Comparison of ENCODE assay signal across 33 mouse cellular contexts in the genomic region with DNA sequence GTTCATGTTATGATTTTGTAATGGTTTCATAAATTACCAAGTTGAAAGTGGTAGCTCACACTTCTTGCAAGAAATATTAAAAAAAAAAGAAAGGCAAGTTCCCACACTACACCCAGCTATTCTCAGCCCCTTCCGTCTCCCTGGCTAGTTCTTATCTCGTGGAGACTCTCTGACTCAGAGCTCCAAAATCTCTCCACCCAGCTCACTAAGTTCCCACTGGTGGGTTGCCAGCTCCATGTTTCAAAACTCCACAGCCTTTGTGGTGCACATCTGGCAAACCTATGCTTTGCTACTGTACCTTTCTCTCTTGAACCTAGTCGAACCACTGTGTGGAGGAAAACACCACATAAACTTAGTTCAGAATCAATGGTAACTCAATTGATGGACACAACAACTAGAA. TPM values are rescaled to one million over a fixed set of nuclear protein-coding genes. Genes with fewer than 3 reads are reported as not detected.
DNase-seq lines count a peak whose midpoint lies in the region; ATAC-seq lines count a peak whose summit lies in the region.
"Had no signal": no experiment of that assay in that cellular context is flagged by ENCODE, and none has a peak within 500 bp of the region (broad histone marks: within the 10 kb centered on the region; RNA-seq: fewer than 3 reads in every experiment).

No protein-coding gene starts in this region.

- 0 out of 2 replicates have a peak, but pooled peaks cover 2% of the 10 kb centered on the region for H3K27me3 ChIP-seq in heart, embryonic 11.5 days (ENCODE audit: control insufficient read depth, insufficient read depth, low read length)
- H3K27me3 ChIP-seq: forebrain, embryonic 13.5 days; heart, embryonic 13.5 days; megakaryocyte, embryonic 14.5 days; neural tube, embryonic 12.5 days; Patski had no signal

- H3K4me1 ChIP-seq in heart, embryonic 11.5 days (ENCODE audit: control insufficient read depth, insufficient read depth, low read length), result peaks cover 4% of the 10 kb centered on the region

- no peak overlapping the region for H3K4me3 ChIP-seq in heart, embryonic 11.5 days (ENCODE audit: low read depth, low read length)
- H3K4me3 ChIP-seq: forebrain, embryonic 13.5 days; heart, embryonic 13.5 days; layer of hippocampus, adult 2 months; liver, embryonic 12.5 days; megakaryocyte, embryonic 14.5 days; midbrain, embryonic 12.5 days; myocyte; neural tube, embryonic 12.5 days had no signal

- H3K9me3 ChIP-seq in heart, embryonic 11.5 days (replicated peaks; ENCODE audit: control insufficient read depth, low read length), result no peaks in the 10 kb centered on the region
- H3K9me3 ChIP-seq: forebrain, embryonic 13.5 days; heart, embryonic 13.5 days; liver, embryonic 12.5 days; megakaryocyte, embryonic 14.5 days; midbrain, embryonic 12.5 days; neural tube, embryonic 12.5 days had no signal

- ATAC-seq in heart, embryonic 11.5 days (replicated peaks; ENCODE audit: insufficient number of reproducible peaks, low FRiP score, low TSS enrichment), result no peak
- ATAC-seq: forebrain, embryonic 13.5 days; inflammation-experienced regulatory T-cells, adult 6 months; liver, embryonic 12.5 days; liver, postnatal 0 days; Patski had no signal

- peak; percentile 95 for DNase-seq in heart, adult 11 months
- DNase-seq in lung, postnatal 25 days (ENCODE audit: low spot score), result peak; percentile 13
- no peak for DNase-seq in lung, postnatal 10 days
- DNase-seq in 3T3-L1 (ENCODE audit: low read depth, low spot score), result peak; percentile 15
- DNase-seq in heart, postnatal 14 days, result peak; percentile 42 to 45
- no peak for DNase-seq in thymus, postnatal 0 days (ENCODE audit: low spot score)
- DNase-seq in frontal cortex, postnatal 36 days (ENCODE audit: low spot score in 2 of 2), result no peak
- DNase-seq: adrenal gland, postnatal 14 days; cerebellum, adult 11 months; cerebellum, adult 9-10 months; cerebellum, postnatal 36 days; gastrocnemius, postnatal 25 days; kidney, adult 2 months; kidney, postnatal 36 days; left cerebral cortex, postnatal 4 days; liver, postnatal 0 days; lung, postnatal 14 days; right cerebral cortex, postnatal 4 days; thymus, adult 2 months; thymus, postnatal 4 days had no signal

- no peak overlapping the region for H3K27ac ChIP-seq in heart, embryonic 11.5 days (ENCODE audit: low read depth, low read length)
- H3K27ac ChIP-seq: forebrain, embryonic 13.5 days; heart, embryonic 13.5 days; hindbrain, embryonic 14.5 days; layer of hippocampus, adult 2 months; liver, embryonic 12.5 days; midbrain, embryonic 12.5 days; neural tube, embryonic 12.5 days had no signal

- H3K4me2 ChIP-seq in heart, embryonic 11.5 days, result no peak overlapping the region
- H3K4me2 ChIP-seq: forebrain, embryonic 13.5 days; heart, embryonic 13.5 days; hindbrain, embryonic 14.5 days; liver, embryonic 12.5 days; midbrain, embryonic 12.5 days; neural tube, embryonic 12.5 days had no signal

- no peaks in the 10 kb centered on the region for H3K36me3 ChIP-seq in heart, embryonic 11.5 days (ENCODE audit: control insufficient read depth, insufficient read depth, low read length)
- H3K36me3 ChIP-seq: G1E; heart, embryonic 13.5 days; liver, embryonic 12.5 days; midbrain, embryonic 12.5 days; neural tube, embryonic 12.5 days had no signal

- intact Hi-C loops in heart, postnatal 14 days (cut with DNase I), result no loop called here

- WGBS in heart, embryonic 11.5 days (ENCODE audit: insufficient replicate concordance), result 59% methylated on average over 3 of the region's 3 CpGs

- no peak overlapping the region for H3K9ac ChIP-seq in heart, embryonic 11.5 days (ENCODE audit: low read depth, low read length)
- H3K9ac ChIP-seq: forebrain, embryonic 13.5 days; heart, embryonic 13.5 days; hindbrain, embryonic 14.5 days; liver, embryonic 12.5 days; liver, postnatal 0 days; midbrain, embryonic 12.5 days; neural tube, embryonic 12.5 days had no signal

RNA-seq across cellular contexts. Expression of a gene that starts 3.5 kb away (rescaled TPM):
- polyA plus RNA-seq in heart, embryonic 11.5 days (2014; fragmentation: Nextera tagmentation; extraction: Ambion mirVana), result 26.5 and 30.7 TPM in 2 replicates
- 10 to 100 TPM; 21.8 to 22.1 TPM for total RNA-seq in heart, postnatal 14 days (2021)
- polyA plus RNA-seq in thymus, postnatal 0 days (2015; fragmentation: Nextera tagmentation; extraction: Ambion mirVana), result 36.3 and 36.8 TPM in 2 replicates

RNA-seq across cellular contexts. Expression of a gene that starts 55.3 kb away (rescaled TPM):
- polyA plus RNA-seq in heart, embryonic 11.5 days (2014; fragmentation: Nextera tagmentation; extraction: Ambion mirVana), result 56.0 and 57.8 TPM in 2 replicates
- 10 to 100 TPM; 17.8 to 19.7 TPM for total RNA-seq in heart, postnatal 14 days (2021)
- 31.6 and 32.4 TPM in 2 replicates for polyA plus RNA-seq in thymus, postnatal 0 days (2015; fragmentation: Nextera tagmentation; extraction: Ambion mirVana)
- polyA plus RNA-seq: G1E had no signal

Comparison
In these comparisons a context has a peak if more than half of its experiments do, and no peak if none do; other contexts are left out.
1. DNase-seq: peak in heart, adult 11 months (single experiment), lung, postnatal 25 days (single experiment), 3T3-L1 (single experiment) and heart, postnatal 14 days (2 of 2); none in lung, postnatal 10 days (single experiment), thymus, postnatal 0 days (single experiment) and frontal cortex, postnatal 36 days (0 of 2).